Mouse (Mus musculus): ENCODE data around the gene Ipo9. TPM values are rescaled to one million over a fixed set of nuclear protein-coding genes. Genes with fewer than 3 reads are reported as not detected.

Gene Ipo9
- polyA plus RNA-seq, 1 experiment from 2014 or later, result 209 TPM

- peaks cover 21% of the 10 kb centered on the region for H3K36me3 ChIP-seq
- H3K9me3 ChIP-seq (replicated peaks), result no peaks in the 10 kb centered on the region
- 3% methylated on average over 38 of the region's 38 CpGs for WGBS
- DNase-seq (ENCODE audit: low spot score), result peak; percentile 89
- peak within 1 kb of the TSS; percentile 97 for H3K27ac ChIP-seq
- H3K27me3 ChIP-seq (ENCODE audit: low read depth, poor library complexity, severe bottlenecking), result no peaks in the 10 kb centered on the region
- H3K4me1 ChIP-seq, result peaks cover 49% of the 10 kb centered on the region
- peak within 1 kb of the TSS; percentile 74 for H3K4me3 ChIP-seq
Measured at GRCm38 (mm10) chr1:135374868-135375581, 55.3 kb downstream of the Ipo9 start, which contains the start of gene Shisa4. Shisa4 (minus strand) TSS chr1:135375237.

- Histone ChIP-seq H3K27ac (peak overlapping the region; percentile 97), H3K4me3 (peak overlapping the region; percentile 74), H3K36me3 (peaks cover 21% of the 10 kb centered on the region), H3K4me1 (peaks cover 49% of the 10 kb centered on the region), H3K9me3 (replicated peaks) (no peaks in the 10 kb centered on the region), H3K27me3 (ENCODE audit: low read depth, poor library complexity, severe bottlenecking) (peaks cover 5% of the 10 kb centered on the region)
- 2% methylated on average over 19 of the region's 19 CpGs for WGBS
- peak; percentile 73 for DNase-seq (ENCODE audit: low spot score)
Measured at GRCm38 (mm10) chr1:135374175-135374867, 56.0 kb downstream of the Ipo9 start.

GRCm38 (mm10) chr1:135373171-135373677, 57.1 kb downstream of the Ipo9 start:
- 72% methylated on average over 4 of the region's 4 CpGs for WGBS
- H3K4me3 ChIP-seq, result peak overlapping the region; percentile 24
- H3K27ac ChIP-seq, result no peak overlapping the region; the same call in 1 of the 2 replicates
- H3K27me3 ChIP-seq (ENCODE audit: low read depth, poor library complexity, severe bottlenecking), result peaks cover 6% of the 10 kb centered on the region
- peaks cover 21% of the 10 kb centered on the region for H3K36me3 ChIP-seq
- no peak for DNase-seq (ENCODE audit: low spot score)
- no peaks in the 10 kb centered on the region for H3K9me3 ChIP-seq (replicated peaks)
- peaks cover 52% of the 10 kb centered on the region for H3K4me1 ChIP-seq

- WGBS, result 80% methylated on average over 5 of the region's 5 CpGs
- DNase-seq (ENCODE audit: low spot score), result no peak
- Histone ChIP-seq H3K27me3 (ENCODE audit: low read depth, poor library complexity, severe bottlenecking) (peaks cover 6% of the 10 kb centered on the region), H3K4me1 (peaks cover 43% of the 10 kb centered on the region), H3K4me3 (no peak overlapping the region), H3K27ac (no peak overlapping the region), H3K36me3 (peaks cover 21% of the 10 kb centered on the region), H3K9me3 (replicated peaks) (no peaks in the 10 kb centered on the region)
Measured at GRCm38 (mm10) chr1:135369415-135369814, 60.9 kb downstream of the Ipo9 start.

- Histone ChIP-seq H3K36me3 (peaks cover 21% of the 10 kb centered on the region), H3K4me3 (peak overlapping the region; percentile 56), H3K27me3 (ENCODE audit: low read depth, poor library complexity, severe bottlenecking) (peaks cover 6% of the 10 kb centered on the region), H3K27ac (peak overlapping the region; percentile 26; the same call in 1 of the 2 replicates), H3K4me1 (peaks cover 39% of the 10 kb centered on the region), H3K9me3 (replicated peaks) (no peaks in the 10 kb centered on the region)
- 6% methylated on average over 14 of the region's 14 CpGs for WGBS
- DNase-seq (ENCODE audit: low spot score), result peak; percentile 54
Measured at GRCm38 (mm10) chr1:135368982-135369381, 61.3 kb downstream of the Ipo9 start.

- DNase-seq (ENCODE audit: low spot score), result peak; percentile 88
- Histone ChIP-seq H3K4me1 (peaks cover 34% of the 10 kb centered on the region), H3K36me3 (peaks cover 21% of the 10 kb centered on the region), H3K9me3 (replicated peaks) (no peaks in the 10 kb centered on the region), H3K27ac (peak overlapping the region; percentile 78), H3K4me3 (peak overlapping the region; percentile 56), H3K27me3 (ENCODE audit: low read depth, poor library complexity, severe bottlenecking) (peaks cover 6% of the 10 kb centered on the region)
- 1% methylated on average over 20 of the region's 20 CpGs for WGBS
Measured at GRCm38 (mm10) chr1:135368245-135368644, 62.1 kb downstream of the Ipo9 start.

- Histone ChIP-seq H3K9me3 (replicated peaks) (no peaks in the 10 kb centered on the region), H3K4me1 (peaks cover 27% of the 10 kb centered on the region), H3K4me3 (no peak overlapping the region), H3K27ac (no peak overlapping the region), H3K27me3 (ENCODE audit: low read depth, poor library complexity, severe bottlenecking) (peaks cover 6% of the 10 kb centered on the region), H3K36me3 (peaks cover 17% of the 10 kb centered on the region)
- WGBS, result 78% methylated on average over 8 of the region's 8 CpGs
- no peak for DNase-seq (ENCODE audit: low spot score)
Measured at GRCm38 (mm10) chr1:135367595-135367994, 62.7 kb downstream of the Ipo9 start.

GRCm38 (mm10) chr1:135367005-135367404, 63.3 kb downstream of the Ipo9 start:
- no peak overlapping the region for H3K27ac ChIP-seq
- H3K9me3 ChIP-seq (replicated peaks), result no peaks in the 10 kb centered on the region
- no peak overlapping the region for H3K4me3 ChIP-seq
- peaks cover 6% of the 10 kb centered on the region for H3K27me3 ChIP-seq (ENCODE audit: low read depth, poor library complexity, severe bottlenecking)
- 83% methylated on average over 7 of the region's 7 CpGs for WGBS
- H3K4me1 ChIP-seq, result peaks cover 21% of the 10 kb centered on the region
- no peak for DNase-seq (ENCODE audit: low spot score)
- peaks cover 11% of the 10 kb centered on the region for H3K36me3 ChIP-seq

GRCm38 (mm10) chr1:135366380-135366779, 63.9 kb downstream of the Ipo9 start:
- no peak overlapping the region for H3K27ac ChIP-seq
- no peaks in the 10 kb centered on the region for H3K9me3 ChIP-seq (replicated peaks)
- peaks cover 6% of the 10 kb centered on the region for H3K27me3 ChIP-seq (ENCODE audit: low read depth, poor library complexity, severe bottlenecking)
- peaks cover 17% of the 10 kb centered on the region for H3K4me1 ChIP-seq
- peaks cover 9% of the 10 kb centered on the region; the same call in 1 of the 2 replicates for H3K36me3 ChIP-seq
- DNase-seq (ENCODE audit: low spot score), result no peak
- no peak overlapping the region for H3K4me3 ChIP-seq

- H3K27me3 ChIP-seq (ENCODE audit: low read depth, poor library complexity, severe bottlenecking), result no peaks in the 10 kb centered on the region
- H3K36me3 ChIP-seq, result no peaks in the 10 kb centered on the region
- H3K9me3 ChIP-seq (replicated peaks), result no peaks in the 10 kb centered on the region
- H3K4me1 ChIP-seq, result peaks cover 12% of the 10 kb centered on the region
- no peak overlapping the region for H3K4me3 ChIP-seq
- 92% methylated on average over 8 of the region's 8 CpGs for WGBS
- no peak for DNase-seq (ENCODE audit: low spot score)
- H3K27ac ChIP-seq, result no peak overlapping the region
Measured at GRCm38 (mm10) chr1:135363446-135363845, 66.9 kb downstream of the Ipo9 start.

GRCm38 (mm10) chr1:135362115-135362514, 68.2 kb downstream of the Ipo9 start:
- no peaks in the 10 kb centered on the region for H3K27me3 ChIP-seq (ENCODE audit: low read depth, poor library complexity, severe bottlenecking)
- H3K4me3 ChIP-seq, result no peak overlapping the region
- no peak overlapping the region for H3K27ac ChIP-seq
- no peaks in the 10 kb centered on the region for H3K36me3 ChIP-seq
- DNase-seq (ENCODE audit: low spot score), result no peak
- peaks cover 7% of the 10 kb centered on the region for H3K4me1 ChIP-seq
- no peaks in the 10 kb centered on the region for H3K9me3 ChIP-seq (replicated peaks)

- no peaks in the 10 kb centered on the region for H3K9me3 ChIP-seq (replicated peaks)
- peaks cover 7% of the 10 kb centered on the region for H3K4me1 ChIP-seq
- no peaks in the 10 kb centered on the region for H3K36me3 ChIP-seq
- no peak overlapping the region for H3K27ac ChIP-seq
- 86% methylated on average over 4 of the region's 4 CpGs for WGBS
- DNase-seq (ENCODE audit: low spot score), result no peak
- no peak overlapping the region for H3K4me3 ChIP-seq
- no peaks in the 10 kb centered on the region for H3K27me3 ChIP-seq (ENCODE audit: low read depth, poor library complexity, severe bottlenecking)
Measured at GRCm38 (mm10) chr1:135361491-135361890, 68.8 kb downstream of the Ipo9 start.

GRCm38 (mm10) chr1:135359071-135359470, 71.2 kb downstream of the Ipo9 start:
- Histone ChIP-seq H3K36me3 (no peaks in the 10 kb centered on the region), H3K4me1 (peaks cover 7% of the 10 kb centered on the region), H3K27ac (peak overlapping the region; percentile 37), H3K4me3 (no peak overlapping the region), H3K9me3 (replicated peaks) (no peaks in the 10 kb centered on the region), H3K27me3 (ENCODE audit: low read depth, poor library complexity, severe bottlenecking) (no peaks in the 10 kb centered on the region)
- DNase-seq (ENCODE audit: low spot score), result peak; percentile 39
- WGBS, result 32% methylated on average over 2 of the region's 2 CpGs

Data from limb, embryonic 10.5 days (tissue).